Mouse (Mus musculus) Patski (cell line): ENCODE measurements at regions not wholly inside any gene's neighbourhood (a gene's known extent, or its start where the extent isn't known, plus 50 kb on each side); places are given as distances from the start of the nearest gene placed in this dataset.

ENCODE experiments used
- ATAC-seq: fragments of 100-300 bp; one replicate; pipeline ENCODE4 v1.8.0; 2021
- CTCF ChIA-PET: fragments of 350-600 bp; sonication (Branson Sonifier 250); formaldehyde crosslinking; loops from one replicate; lab custom pipeline; 2022; ENCODE audit warnings: inconsistent platforms; lab: Charles Lee
- POLR2A ChIA-PET: fragments of 350-600 bp; sonication (Branson Sonifier 250); formaldehyde crosslinking; loops from one replicate; lab custom pipeline; 2022; ENCODE audit warnings: antibody characterized with exemption, inconsistent platforms; lab: Charles Lee
- DNase-seq: peaks from one replicate; pipeline ENCODE4 v3.0.0-alpha.2; 2011; ENCODE audit warnings: low read depth, low spot score
- H3K27me3 ChIP-seq: fragments of 371-371 bp; one replicate; pipeline ENCODE4 v1.5.1; 2021
- CTCF ChIP-seq: fragments of 100-300 bp; IDR thresholded peaks from one replicate; pipeline ENCODE4 v1.5.1; 2021
- in situ Hi-C: fragments of 300-500 bp; cut with MboI; formaldehyde crosslinking; loops from 3 replicates; pipeline ENCODE4 v1.11.1; 2018; ENCODE audit warnings: low pct_unique_long_range_greater_than_20kb, mixed read lengths

GRCm38 (mm10) chr11:19423841-19424815 lies 405.3 kb upstream of the Meis1 start:
- ChIA-PET CTCF (no interaction called here), POLR2A (no interaction called here)
- in situ Hi-C loops: no loop called here
- ATAC-seq (no peak), DNase-seq (no peak)
- H3K27me3 ChIP-seq: peaks cover 24% of the 10 kb centered on the region
- TF ChIP-seq CTCF: no peak

- no peak for TF ChIP-seq CTCF
- ATAC-seq (no peak), DNase-seq (no peak)
- peaks cover 14% of the 10 kb centered on the region for H3K27me3 ChIP-seq
- CTCF ChIA-PET: no interaction called here
- in situ Hi-C loops: no loop called here
- POLR2A ChIA-PET: no interaction called here
These were observed 408.8 kb upstream of the Meis1 start for GRCm38 (mm10) chr11:19427559-19427958.

- POLR2A ChIA-PET: no interaction called here
- in situ Hi-C loops: no loop called here
- CTCF ChIA-PET: no interaction called here
- H3K27me3 ChIP-seq: no peaks in the 10 kb centered on the region
- DNase-seq (no peak), ATAC-seq (no peak)
- TF ChIP-seq CTCF: no peak
These were observed 415.2 kb upstream of the Meis1 start for GRCm38 (mm10) chr11:19433680-19434619.

- ChIA-PET POLR2A (no interaction called here), CTCF (no interaction called here)
- no peak for TF ChIP-seq CTCF
- H3K27me3 ChIP-seq: no peaks in the 10 kb centered on the region
- DNase-seq: no peak
- in situ Hi-C loops: no loop called here
- ATAC-seq: no peak
These were observed 419.6 kb upstream of the Meis1 start for GRCm38 (mm10) chr11:19438385-19438784.

GRCm38 (mm10) chr11:19441936-19442335 lies 423.2 kb upstream of the Meis1 start:
- ATAC-seq (no peak), DNase-seq (no peak)
- TF ChIP-seq CTCF: no peak
- H3K27me3 ChIP-seq: no peaks in the 10 kb centered on the region
- in situ Hi-C loops: no loop called here
- ChIA-PET POLR2A (no interaction called here), CTCF (no interaction called here)

- in situ Hi-C loops: no loop called here
- CTCF ChIA-PET: no interaction called here
These were observed 436.9 kb upstream of the Meis1 start for GRCm38 (mm10) chr11:19455391-19456290.

GRCm38 (mm10) chr11:19456577-19456976 lies 437.8 kb upstream of the Meis1 start:
- CTCF ChIA-PET: no interaction called here
- no peak for DNase-seq
- TF ChIP-seq CTCF: no peak
- POLR2A ChIA-PET: no interaction called here
- in situ Hi-C loops: no loop called here
- H3K27me3 ChIP-seq: no peaks in the 10 kb centered on the region
- ATAC-seq: no peak

More at GRCm38 (mm10) chr11:19455391-19456290, 436.9 kb upstream of the Meis1 start:
- no peaks in the 10 kb centered on the region for H3K27me3 ChIP-seq
- POLR2A ChIA-PET: no interaction called here
- ATAC-seq: no peak
- no peak for DNase-seq
- TF ChIP-seq CTCF: no peak

GRCm38 (mm10) chr11:19463730-19464358 lies 445.1 kb upstream of the Meis1 start:
- POLR2A ChIA-PET: no interaction called here
- no peak for ATAC-seq
- in situ Hi-C loops: no loop called here
- no peak for DNase-seq
- no peak for TF ChIP-seq CTCF
- CTCF ChIA-PET: no interaction called here
- no peaks in the 10 kb centered on the region for H3K27me3 ChIP-seq

- TF ChIP-seq CTCF: no peak
- no peaks in the 10 kb centered on the region for H3K27me3 ChIP-seq
- DNase-seq (no peak), ATAC-seq (no peak)
- POLR2A ChIA-PET: no interaction called here
- CTCF ChIA-PET: no interaction called here
- in situ Hi-C loops: no loop called here
These were observed 449.6 kb upstream of the Meis1 start for GRCm38 (mm10) chr11:19468373-19468772.
